Mouse (Mus musculus) erythroblast, embryonic 14.5 days (primary cell): ENCODE data around the gene Fcgrt.

Experiments used
- GATA1 ChIP-seq: IDR thresholded peaks from 2 replicates; pipeline ENCODE4 v1.6.1; 2012; ENCODE audit warnings: low read length, inconsistent platforms, mixed read lengths
- TAL1 ChIP-seq: IDR thresholded peaks from 3 replicates; pipeline ENCODE4 v1.6.1; 2012; ENCODE audit warnings: low read length, inconsistent platforms, mixed read lengths

DNA sequence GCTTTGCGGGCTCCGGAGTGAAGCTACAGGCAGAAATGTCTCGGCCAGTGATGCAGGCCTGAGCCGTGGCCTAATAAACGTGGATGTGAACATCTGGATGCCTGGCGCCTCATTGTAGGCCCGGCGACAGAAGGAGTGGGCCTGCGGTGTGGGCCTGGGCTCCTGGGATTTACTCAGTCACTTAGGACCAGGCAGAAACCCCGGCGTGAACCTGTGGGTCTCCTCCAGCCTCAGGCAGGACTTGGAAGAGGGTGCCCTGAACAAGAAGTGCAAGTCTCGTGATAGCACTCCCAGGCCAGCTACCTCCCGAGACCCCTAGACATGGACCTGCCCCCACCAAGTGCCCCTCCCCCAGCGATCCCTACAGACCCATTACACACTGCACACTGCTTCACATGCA is 26.3 kb downstream of the Fcgrt start:
- TF ChIP-seq GATA1 (no peak), TAL1 (no peak)
